Mouse (Mus musculus) liver, embryonic 11.5 days (tissue): ENCODE measurements around the gene Ciao2a. TPM values are rescaled to one million over a fixed set of nuclear protein-coding genes. Genes with fewer than 3 reads are reported as not detected.

Source experiments
- polyA plus RNA-seq: library from polyadenylated mRNA; unstranded; fragments of >200 nt; fragmentation: Nextera tagmentation; extraction: Ambion mirVana; gene quantifications from 2 replicates; pipeline ENCODE4 v1.2.1, GENCODE M21; 2014

Ciao2a gene
- polyA plus RNA-seq, 1 experiment from 2014 or later: 256 TPM

Other genes starting within 250 kb of the Ciao2a start
- 181 and 192 TPM in 2 replicates for gene Pclaf, start 236.4 kb upstream of the Ciao2a start, polyA plus RNA-seq
- gene Trip4, start 217.8 kb upstream of the Ciao2a start, polyA plus RNA-seq: 24.6 and 25.8 TPM in 2 replicates
- 10.8 and 11.7 TPM in 2 replicates for gene Csnk1g1, start 217.7 kb upstream of the Ciao2a start, polyA plus RNA-seq
- 569 TPM in 2 replicates for gene Ppib, start 66.4 kb upstream of the Ciao2a start, polyA plus RNA-seq
- gene Snx22, start 56.9 kb upstream of the Ciao2a start, polyA plus RNA-seq: 6.5 and 7.0 TPM in 2 replicates
- gene Snx1, start within 50 bp of the Ciao2a start, polyA plus RNA-seq: 129 and 139 TPM in 2 replicates
- gene Dapk2, start 31.6 kb downstream of the Ciao2a start, polyA plus RNA-seq: 5.9 and 6.1 TPM in 2 replicates
- 30.4 and 31.0 TPM in 2 replicates for gene Herc1, start 223.8 kb downstream of the Ciao2a start, polyA plus RNA-seq